Mouse (Mus musculus) induced T-regulatory cell, adult 2 months (primary cell): ENCODE measurements around the gene 5330417C22Rik.

Experiments used
- DNase-seq: peaks from one replicate; pipeline ENCODE4 v3.0.0-alpha.2; 2012; ENCODE audit warnings: low read depth

Gene 5330417C22Rik

GRCm38 (mm10) chr3:108411754-108412121 is 124.6 kb downstream of the 5330417C22Rik start:
- DNase-seq: no peak

GRCm38 (mm10) chr3:108411026-108411753 is 125.1 kb downstream of the 5330417C22Rik start:
- DNase-seq: no peak

- DNase-seq: no peak
Measured at GRCm38 (mm10) chr3:108410359-108410714, 126.0 kb downstream of the 5330417C22Rik start.

- DNase-seq: no peak
Measured at GRCm38 (mm10) chr3:108409656-108410358, 126.5 kb downstream of the 5330417C22Rik start.

GRCm38 (mm10) chr3:108408517-108409008 is 127.8 kb downstream of the 5330417C22Rik start:
- DNase-seq: no peak

- no peak for DNase-seq
Measured at GRCm38 (mm10) chr3:108406306-108406885, 129.9 kb downstream of the 5330417C22Rik start.
